Mouse (Mus musculus) kidney, adult 11 months (tissue): Measurements from ENCODE around the gene Rce1.
A peak's percentile ranks its signal among the peaks of the same experiment; 100 is the strongest.
"Not testable (repeated sequence)": the region's sequence is repeated elsewhere in the genome, so short reads cannot be mapped to it uniquely, and the experiment has no call there.

Experiments
- DNase-seq: peaks from one replicate; pipeline ENCODE4 v3.0.0; 2022

Rce1 gene

GRCm38 (mm10) chr19:4613464-4614304, 11.8 kb downstream of the Rce1 start:
- DNase-seq: peak; percentile 9

GRCm38 (mm10) chr19:4612181-4612961, 13.1 kb downstream of the Rce1 start:
- no peak for DNase-seq

- no peak for DNase-seq
These were observed 15.3 kb downstream of the Rce1 start for GRCm38 (mm10) chr19:4610109-4610508.

DNA sequence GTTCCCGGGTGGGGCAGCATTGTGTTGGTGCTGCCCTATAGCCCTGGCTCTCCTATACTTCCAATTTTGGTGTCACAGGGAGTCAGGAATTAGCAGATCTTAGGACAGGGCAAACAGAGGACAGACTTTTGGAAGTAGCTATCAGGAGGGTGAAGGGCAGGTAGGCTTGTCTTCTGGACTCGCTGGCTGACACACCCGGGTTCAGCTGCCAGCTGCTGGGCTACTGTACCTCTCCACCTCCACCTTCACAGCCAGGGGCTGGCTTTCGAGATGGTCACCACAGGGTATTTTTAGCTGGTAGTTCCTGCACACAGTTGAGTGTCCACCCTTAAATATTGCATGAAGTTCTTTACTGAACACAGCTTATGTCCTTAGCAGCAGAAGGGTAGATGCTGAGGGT, 16.9 kb downstream of the Rce1 start:
- no peak for DNase-seq

- no peak for DNase-seq
These were observed 18.0 kb downstream of the Rce1 start for GRCm38 (mm10) chr19:4607406-4607805.

DNA sequence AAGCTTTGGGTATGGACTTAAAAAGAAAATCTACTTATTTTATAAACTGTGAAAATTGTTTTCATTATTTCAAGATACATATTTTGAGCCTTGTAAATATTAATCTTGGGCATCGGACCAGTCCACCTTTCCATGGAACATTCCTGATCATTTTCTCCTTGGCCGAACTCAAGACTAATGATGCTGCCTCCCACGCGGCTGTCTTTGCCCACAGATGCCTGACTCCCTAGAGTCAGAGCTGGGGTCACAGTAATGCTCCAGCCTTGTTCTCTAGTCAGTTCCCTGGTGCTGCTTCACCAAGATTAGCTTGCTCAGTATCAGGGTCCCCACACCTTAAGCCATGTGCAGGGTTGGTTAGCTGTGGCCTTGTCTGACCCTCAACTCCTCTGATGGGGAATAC, 19.8 kb downstream of the Rce1 start:
- DNase-seq: no peak

- DNase-seq: peak; percentile 65
These were observed 21.4 kb downstream of the Rce1 start for GRCm38 (mm10) chr19:4603801-4604723.

DNA sequence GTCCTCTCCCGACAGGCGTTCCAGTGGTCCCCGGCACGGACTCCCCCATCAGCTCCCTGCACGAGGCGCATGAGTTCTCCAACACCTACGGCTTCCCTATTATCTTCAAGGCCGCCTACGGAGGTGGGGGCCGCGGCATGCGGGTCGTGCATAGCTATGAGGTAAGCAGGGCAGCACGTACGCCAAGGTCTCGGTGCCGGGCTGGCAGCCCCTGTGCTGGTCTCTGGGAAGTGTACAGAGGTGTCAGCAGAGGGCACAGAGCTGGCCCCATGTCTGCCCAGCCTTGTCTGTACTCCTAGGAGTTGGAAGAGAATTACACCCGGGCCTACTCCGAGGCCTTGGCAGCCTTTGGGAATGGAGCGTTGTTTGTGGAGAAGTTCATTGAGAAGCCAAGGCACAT, 23.0 kb downstream of the Rce1 start:
- no peak for DNase-seq

GRCm38 (mm10) chr19:4596071-4596470, 29.4 kb downstream of the Rce1 start:
- peak; percentile 42 for DNase-seq

DNA sequence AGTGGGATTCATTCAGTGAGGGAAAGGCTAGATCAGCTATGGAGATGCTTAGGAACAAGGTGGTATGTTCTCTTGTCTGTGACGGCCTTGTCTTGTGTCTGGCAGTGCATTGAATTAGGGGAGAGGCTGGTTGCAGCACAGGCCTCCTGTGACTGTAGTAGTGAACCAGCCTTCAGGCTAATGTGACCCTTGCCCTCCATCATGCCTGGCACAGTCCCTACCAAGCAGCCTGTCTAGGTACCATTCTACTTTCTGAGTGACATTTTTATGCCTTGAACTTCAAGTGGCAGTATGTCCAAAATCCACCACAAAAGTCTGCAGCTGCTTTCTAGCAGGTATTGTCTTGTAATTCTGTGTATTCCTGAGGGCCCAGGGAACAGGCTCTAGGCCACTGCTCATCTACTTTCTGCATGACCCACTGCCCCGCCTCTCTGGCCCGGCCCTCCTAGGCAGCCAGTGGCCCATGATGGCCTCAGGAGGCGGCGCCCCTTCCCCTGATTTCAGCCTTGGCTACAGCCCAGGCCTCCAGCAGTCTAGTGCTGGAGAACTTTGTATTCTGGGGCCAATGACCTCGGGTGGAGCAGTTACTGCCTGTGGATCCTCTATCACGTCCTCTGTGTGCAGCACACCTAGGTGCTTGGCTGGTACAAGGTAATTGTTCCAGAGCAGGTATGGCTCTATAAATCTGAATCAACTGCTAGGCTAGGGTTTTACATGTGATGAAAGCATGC, 31.5 kb downstream of the Rce1 start:
- peak; percentile 92 for DNase-seq

GRCm38 (mm10) chr19:4590025-4590424, 35.4 kb downstream of the Rce1 start:
- no peak for DNase-seq

GRCm38 (mm10) chr19:4589081-4589480, 36.4 kb downstream of the Rce1 start:
- no peak for DNase-seq

DNA sequence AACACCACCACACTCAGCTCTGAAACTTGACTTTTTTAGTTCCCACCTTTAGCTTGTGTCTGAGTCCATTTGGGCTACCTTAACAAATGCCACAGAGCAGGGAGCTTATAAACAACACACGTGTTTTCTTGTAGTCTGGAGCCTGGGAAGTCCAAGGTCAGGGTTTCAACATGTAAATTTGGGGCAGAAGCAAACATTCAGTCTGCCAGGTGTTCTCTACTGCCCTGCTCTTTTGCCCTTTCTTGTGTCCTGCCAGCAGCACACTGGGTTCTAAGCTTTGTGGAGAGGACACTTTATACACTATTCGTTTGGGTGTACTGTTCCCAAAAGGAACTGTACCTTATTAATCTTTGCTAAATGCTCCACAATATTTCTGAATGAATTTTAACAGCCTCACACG, 37.0 kb downstream of the Rce1 start:
- DNase-seq: no peak

GRCm38 (mm10) chr19:4587426-4587825, 38.0 kb downstream of the Rce1 start:
- DNase-seq: no peak

DNA sequence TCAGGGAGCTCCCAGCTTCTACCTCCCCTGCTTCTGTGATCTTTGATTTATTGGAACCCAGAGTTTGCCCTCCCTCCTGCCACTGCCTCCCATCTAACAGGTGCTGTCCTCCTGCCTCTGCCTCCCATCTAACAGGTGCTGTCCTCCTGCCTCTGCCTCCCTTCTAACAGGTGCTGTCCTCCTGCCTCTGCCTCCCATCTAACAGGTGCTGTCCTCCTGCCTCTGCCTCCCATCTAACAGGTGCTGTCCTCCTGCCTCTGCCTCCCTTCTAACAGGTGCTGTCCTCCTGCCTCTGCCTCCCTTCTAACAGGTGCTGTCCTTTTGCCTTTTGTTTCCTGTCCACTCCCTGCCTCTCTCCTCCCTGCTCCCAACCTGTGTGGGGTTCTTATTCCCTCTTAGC, 38.7 kb downstream of the Rce1 start:
- not testable (repeated sequence) for DNase-seq

- DNase-seq: no peak
These were observed 41.6 kb downstream of the Rce1 start for GRCm38 (mm10) chr19:4583856-4584255.

- DNase-seq: no peak
These were observed 46.1 kb downstream of the Rce1 start for GRCm38 (mm10) chr19:4579296-4579695.

DNA sequence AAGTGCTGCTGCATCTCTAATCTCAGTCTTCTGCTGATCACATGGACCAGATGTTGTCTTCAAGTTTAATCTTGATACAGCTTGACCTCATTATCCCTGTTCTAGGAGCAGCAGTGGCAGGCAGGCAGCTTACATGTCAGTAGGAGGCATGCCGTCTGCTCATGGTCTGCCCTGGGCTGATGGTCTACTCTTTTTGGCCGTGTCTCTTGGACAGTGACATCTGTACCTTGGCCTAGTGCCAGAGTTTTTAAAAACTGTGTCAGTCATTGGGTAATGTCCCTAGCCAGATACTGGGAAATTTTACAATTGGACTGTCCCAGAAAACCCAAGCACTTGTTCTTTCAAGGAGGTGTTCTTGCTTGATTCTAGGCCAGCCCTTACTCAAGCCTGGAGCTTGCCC, 46.6 kb downstream of the Rce1 start:
- DNase-seq: peak; percentile 48

DNA sequence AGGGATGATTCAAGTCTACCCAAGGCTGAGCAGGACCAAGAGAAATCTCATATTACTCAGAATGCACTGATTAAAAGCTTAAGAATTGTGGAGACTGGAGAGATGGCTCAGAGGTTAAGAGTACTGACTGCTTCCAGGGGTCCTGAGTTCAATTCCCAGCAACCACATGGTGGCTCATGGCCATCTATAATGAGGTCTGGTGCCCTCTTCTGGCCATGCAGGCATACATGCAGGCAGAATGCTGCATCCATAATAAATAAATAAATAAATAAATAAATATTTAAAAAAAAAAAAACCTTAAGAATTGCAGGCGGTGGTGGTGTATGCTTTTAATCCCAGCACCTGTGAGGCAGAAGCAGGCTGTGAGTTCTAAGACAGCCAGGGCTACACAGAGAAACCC, 52.2 kb downstream of the Rce1 start:
- no peak for DNase-seq
